Mouse (Mus musculus) CH12.LX (cell line): Measurements from ENCODE around the gene Ldlr.

Experiments used
- RAD21 ChIP-seq: IDR thresholded peaks from 2 replicates; pipeline ENCODE4 v1.6.1; 2011; ENCODE audit warnings: low read depth, mild to moderate bottlenecking, low read length, improper control_type of control experiment, moderate library complexity
- TCF12 ChIP-seq: IDR thresholded peaks from 2 replicates; pipeline ENCODE4 v1.6.1; 2014; ENCODE audit warnings: low read depth, mild to moderate bottlenecking, inconsistent platforms, low read length, improper control_type of control experiment

- no peak for TF ChIP-seq TCF12
- TF ChIP-seq RAD21, result no peak
These were observed 9.0 kb downstream of the Ldlr start for GRCm38 (mm10) chr9:21732288-21732687.
